Mouse (Mus musculus): ENCODE results near the gene Suclg2.

The Suclg2 gene

GRCm38 (mm10) chr6:95700191-95700590, 18.4 kb downstream of the Suclg2 start:
- DNase-seq (ENCODE audit: low read depth) = no peak

- DNase-seq (ENCODE audit: low read depth) = no peak
Measured at GRCm38 (mm10) chr6:95699326-95699725, 19.3 kb downstream of the Suclg2 start.

- no peak for DNase-seq (ENCODE audit: low read depth)
Measured at GRCm38 (mm10) chr6:95698536-95699162, 20.0 kb downstream of the Suclg2 start.

GRCm38 (mm10) chr6:95694910-95695309, 23.7 kb downstream of the Suclg2 start:
- no peak for DNase-seq (ENCODE audit: low read depth)

- no peak for DNase-seq (ENCODE audit: low read depth)
Measured at GRCm38 (mm10) chr6:95685242-95685641, 33.4 kb downstream of the Suclg2 start.

- no peak for DNase-seq (ENCODE audit: low read depth)
Measured at GRCm38 (mm10) chr6:95679718-95680117, 38.9 kb downstream of the Suclg2 start.

- no peak for DNase-seq (ENCODE audit: low read depth)
Measured at GRCm38 (mm10) chr6:95679261-95679660, 39.3 kb downstream of the Suclg2 start.

- no peak for DNase-seq (ENCODE audit: low read depth)
Measured at GRCm38 (mm10) chr6:95676951-95677350, 41.6 kb downstream of the Suclg2 start.

- DNase-seq (ENCODE audit: low read depth) = no peak
Measured at GRCm38 (mm10) chr6:95676439-95676838, 42.2 kb downstream of the Suclg2 start.

GRCm38 (mm10) chr6:95675059-95675705, 43.4 kb downstream of the Suclg2 start:
- DNase-seq (ENCODE audit: low read depth) = no peak

- DNase-seq (ENCODE audit: low read depth) = no peak
Measured at GRCm38 (mm10) chr6:95674651-95675050, 43.9 kb downstream of the Suclg2 start.

- peak; percentile 24 for DNase-seq (ENCODE audit: low read depth)
Measured at GRCm38 (mm10) chr6:95669335-95669729, 49.3 kb downstream of the Suclg2 start.

- no peak for DNase-seq (ENCODE audit: low read depth)
Measured at GRCm38 (mm10) chr6:95668629-95669334, 49.8 kb downstream of the Suclg2 start.

- no peak for DNase-seq (ENCODE audit: low read depth)
Measured at GRCm38 (mm10) chr6:95657671-95658070, 60.9 kb downstream of the Suclg2 start.

- no peak for DNase-seq (ENCODE audit: low read depth)
Measured at GRCm38 (mm10) chr6:95653662-95654061, 64.9 kb downstream of the Suclg2 start.

GRCm38 (mm10) chr6:95652774-95653173, 65.8 kb downstream of the Suclg2 start:
- DNase-seq (ENCODE audit: low read depth) = no peak

GRCm38 (mm10) chr6:95651391-95651876, 67.2 kb downstream of the Suclg2 start:
- DNase-seq (ENCODE audit: low read depth) = no peak

GRCm38 (mm10) chr6:95650082-95650722, 68.4 kb downstream of the Suclg2 start:
- DNase-seq (ENCODE audit: low read depth) = no peak

- DNase-seq (ENCODE audit: low read depth) = no peak
Measured at GRCm38 (mm10) chr6:95649123-95649663, 69.4 kb downstream of the Suclg2 start.

GRCm38 (mm10) chr6:95637416-95637815, 81.2 kb downstream of the Suclg2 start:
- no peak for DNase-seq (ENCODE audit: low read depth)

- no peak for DNase-seq (ENCODE audit: low read depth)
Measured at GRCm38 (mm10) chr6:95635411-95635810, 83.2 kb downstream of the Suclg2 start.

GRCm38 (mm10) chr6:95629071-95629470, 89.5 kb downstream of the Suclg2 start:
- DNase-seq (ENCODE audit: low read depth) = no peak
